Mouse (Mus musculus): ENCODE data around the gene Zfp202.
"Not testable (repeated sequence)": the region's sequence is repeated elsewhere in the genome, so short reads cannot be mapped to it uniquely, and the experiment has no call there.

Gene Zfp202

DNA sequence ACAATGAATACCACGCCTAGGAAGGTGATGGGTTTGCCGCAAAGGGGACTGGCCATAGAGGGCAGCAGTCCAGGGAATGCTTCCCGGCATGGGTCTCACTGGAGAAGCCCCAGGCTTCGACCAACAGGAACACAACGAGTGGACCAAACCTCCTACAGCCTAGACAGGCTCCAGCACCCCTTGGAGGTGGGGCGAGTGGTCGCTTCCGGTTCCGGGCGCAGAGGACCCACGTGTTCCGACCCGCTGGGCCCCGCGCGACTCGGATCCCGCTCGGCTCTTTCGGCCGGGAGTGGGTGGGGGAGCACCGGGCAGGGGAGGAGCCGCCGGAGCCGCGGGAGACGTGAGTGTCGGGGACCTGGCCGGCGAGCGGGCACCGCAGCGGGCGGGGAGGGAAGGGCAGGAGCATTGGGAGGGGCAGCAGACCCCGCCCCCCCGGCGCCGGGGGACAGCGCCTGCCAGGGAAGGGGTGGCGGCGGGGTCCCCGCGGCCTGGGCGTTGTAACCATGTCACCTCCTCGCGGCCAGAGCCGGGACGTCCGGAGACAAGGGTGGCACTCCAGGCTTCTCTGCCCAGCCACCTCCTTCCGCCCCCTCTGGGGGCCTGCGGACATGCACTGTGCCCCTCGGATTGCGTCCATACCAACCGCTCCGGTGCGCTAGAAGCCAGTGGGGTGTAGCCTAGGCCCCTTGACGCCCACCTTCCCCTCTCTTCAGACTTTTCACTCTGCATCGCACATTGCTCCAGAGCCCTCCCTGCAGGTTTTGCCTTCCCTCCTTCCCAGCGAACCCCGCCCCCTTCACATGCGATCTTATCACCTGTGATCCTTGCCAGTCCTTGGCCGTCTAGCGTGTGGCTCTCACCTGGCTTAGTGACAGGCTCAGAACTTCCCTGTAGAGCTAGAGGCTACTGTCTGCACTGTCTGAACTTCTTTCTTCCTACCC lies at the start of gene Zfp202:
Gene Zfp202, plus strand, starts transcription at position 219 of the 941 bp plus-strand sequence.
- peak; percentile 44 for DNase-seq (ENCODE audit: low spot score)

DNA sequence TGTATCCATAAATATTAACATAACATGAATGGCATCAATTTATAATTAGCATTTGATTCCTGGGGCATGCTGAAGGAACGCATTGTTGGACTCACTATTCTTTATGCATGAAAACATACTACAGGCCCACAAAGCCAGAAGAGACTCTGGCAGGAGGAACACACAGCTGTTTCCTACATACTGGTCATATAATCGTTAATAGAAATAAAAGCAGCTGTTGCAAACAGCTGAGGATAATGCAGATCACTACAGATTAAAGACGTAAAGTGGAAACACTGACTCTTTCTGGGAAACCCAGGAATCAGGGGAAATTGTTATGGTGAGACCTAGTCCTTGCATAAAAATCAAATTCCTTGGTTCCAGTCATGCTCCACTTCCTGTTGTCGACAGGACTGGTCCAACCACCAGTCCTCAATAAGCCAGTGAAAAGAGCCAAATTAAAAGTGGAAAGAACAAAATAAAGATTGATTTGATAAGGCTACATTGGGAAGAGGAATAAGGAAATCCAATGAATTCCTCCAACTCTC lies 36.9 kb upstream of the Zfp202 start:
- no peak for DNase-seq (ENCODE audit: low spot score)

DNA sequence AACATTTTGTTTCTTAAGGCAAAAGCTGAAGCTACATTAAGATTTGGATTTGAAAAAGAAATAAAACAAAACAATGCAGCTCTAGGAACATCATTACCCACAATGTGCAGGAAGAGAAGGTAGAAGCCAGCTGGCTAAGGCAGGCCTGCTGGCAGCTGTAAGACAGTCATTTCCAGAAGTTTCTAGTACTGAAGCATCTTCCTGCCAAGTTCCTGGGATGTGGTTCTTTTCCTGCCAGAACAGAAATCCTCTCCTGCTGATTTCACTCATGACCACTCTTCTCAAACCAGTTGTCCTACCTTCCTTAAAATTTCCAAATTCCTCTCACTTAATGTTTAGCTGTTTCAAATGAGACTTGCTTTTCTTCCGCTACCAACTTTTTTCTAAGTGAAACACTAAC lies 25.7 kb upstream of the Zfp202 start:
- no peak for DNase-seq (ENCODE audit: low spot score)

DNA sequence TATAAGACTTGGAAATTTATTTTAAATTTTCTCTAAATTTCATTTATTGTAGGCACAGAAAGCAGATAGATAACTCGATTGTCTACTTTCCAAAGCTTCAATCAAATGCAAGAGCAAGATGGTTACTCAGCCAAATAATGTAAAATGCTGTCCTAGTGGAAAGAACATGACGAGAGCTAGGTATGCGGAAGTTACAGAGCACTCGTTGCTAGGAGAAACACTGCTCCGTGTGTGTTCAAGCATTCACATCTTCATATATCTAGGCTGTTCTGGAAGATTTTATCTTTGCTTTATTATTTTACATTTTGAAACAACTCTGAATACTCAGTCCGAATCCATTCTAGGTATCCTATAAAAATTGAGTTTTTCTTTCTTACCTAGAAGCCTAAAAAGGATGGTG lies 15.1 kb upstream of the Zfp202 start:
- DNase-seq (ENCODE audit: low spot score) = no peak

DNA sequence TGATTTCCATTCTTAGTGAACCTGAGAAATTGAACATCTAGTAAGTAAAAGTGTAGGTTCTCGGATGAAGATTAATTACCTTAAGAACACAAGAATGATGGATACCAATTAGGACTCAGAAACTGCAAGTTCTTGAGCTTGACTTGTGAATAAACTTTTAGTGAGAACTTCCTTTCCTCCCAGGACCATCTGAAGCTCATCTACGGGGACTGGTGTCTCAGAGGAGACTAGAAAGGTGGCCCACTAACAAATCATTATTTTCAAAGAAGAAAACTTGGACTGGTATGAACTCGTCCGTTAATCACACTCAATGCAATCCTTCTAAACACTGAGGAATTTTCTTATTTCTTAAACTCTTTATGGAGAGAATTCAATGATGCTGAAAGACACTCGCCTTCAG lies 11.5 kb upstream of the Zfp202 start, which contains the start of gene Olfr986:
Gene Olfr986, plus strand, starts transcription at position 301 of the 400 bp plus-strand sequence.
- no peak for DNase-seq (ENCODE audit: low spot score)

DNA sequence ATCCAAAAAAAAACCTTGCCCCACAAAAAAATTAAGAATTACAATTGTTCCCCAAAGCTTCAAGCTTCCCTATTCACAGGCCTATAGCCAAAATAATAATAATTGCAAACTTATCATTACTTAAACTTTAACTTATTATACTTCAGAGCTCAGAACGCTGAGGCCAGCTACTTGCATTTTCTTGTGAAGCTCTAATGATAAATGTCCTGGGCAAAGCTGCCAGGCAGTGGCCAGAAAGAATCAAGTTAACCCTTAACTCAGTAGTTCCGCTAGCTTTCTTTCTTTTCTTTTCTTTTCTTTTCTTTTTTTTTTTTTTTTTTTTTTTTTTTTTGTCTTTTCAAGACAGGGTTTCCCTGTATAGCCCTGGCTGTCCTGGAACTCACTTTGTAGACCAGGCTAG lies 7.0 kb upstream of the Zfp202 start:
- DNase-seq (ENCODE audit: low spot score) = not testable (repeated sequence)

DNA sequence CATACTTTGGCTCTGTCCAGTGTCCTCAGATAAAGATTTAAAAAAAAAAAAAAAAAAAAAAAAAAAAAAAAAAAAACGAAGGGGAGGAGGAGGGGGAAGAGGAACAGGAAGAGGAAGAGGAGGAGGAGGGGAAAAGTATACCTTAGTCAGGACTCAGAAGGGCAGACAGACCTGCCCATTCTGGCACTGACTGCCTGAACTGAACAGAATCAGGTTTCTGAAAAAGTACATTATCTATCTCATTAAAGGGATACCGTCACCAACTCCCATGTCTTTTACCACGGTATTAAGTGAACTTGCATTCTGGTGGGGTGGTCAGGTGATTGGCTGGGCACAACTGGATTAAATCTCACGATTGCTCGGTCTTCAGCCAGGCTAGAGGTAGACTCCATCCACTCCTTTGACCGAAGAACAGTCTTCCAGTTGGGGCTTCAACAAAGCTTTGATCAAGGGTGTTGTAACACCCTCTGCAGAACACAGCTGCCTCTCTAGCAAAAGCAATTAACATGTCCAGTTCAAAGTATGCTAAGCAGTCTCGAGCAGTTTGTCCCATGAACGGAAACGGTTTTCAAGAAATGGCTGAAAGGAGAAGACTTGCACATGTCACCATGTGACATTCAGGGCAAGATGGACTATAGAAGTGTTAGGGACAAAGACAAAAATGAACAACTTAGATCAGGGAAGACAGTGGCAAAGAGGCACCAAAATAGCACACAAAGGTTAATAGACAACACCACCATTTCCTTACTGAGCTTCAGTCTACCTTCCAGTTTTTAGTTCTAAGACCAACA lies 835 bp upstream of the Zfp202 start:
- no peak for DNase-seq (ENCODE audit: low spot score)

DNA sequence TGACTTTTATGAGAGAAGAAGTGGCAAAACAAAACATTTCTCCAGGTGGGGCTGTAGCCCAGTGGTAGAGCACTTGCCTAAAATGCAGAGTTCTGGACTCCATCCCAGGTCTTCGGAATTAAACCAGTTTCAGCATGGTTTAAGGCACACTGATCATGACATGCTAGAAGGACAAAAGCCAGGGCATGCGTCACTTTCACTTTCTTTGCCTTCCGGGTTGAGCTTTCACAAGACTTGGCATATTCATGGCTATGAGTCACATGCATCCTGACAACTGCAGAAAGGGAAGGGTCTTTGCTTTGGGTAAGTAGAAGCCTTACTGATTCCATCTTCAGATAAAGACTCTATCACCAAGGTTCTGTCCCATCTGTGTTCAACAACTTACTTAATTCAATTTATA lies 3.9 kb downstream of the Zfp202 start:
- DNase-seq (ENCODE audit: low spot score) = no peak

DNA sequence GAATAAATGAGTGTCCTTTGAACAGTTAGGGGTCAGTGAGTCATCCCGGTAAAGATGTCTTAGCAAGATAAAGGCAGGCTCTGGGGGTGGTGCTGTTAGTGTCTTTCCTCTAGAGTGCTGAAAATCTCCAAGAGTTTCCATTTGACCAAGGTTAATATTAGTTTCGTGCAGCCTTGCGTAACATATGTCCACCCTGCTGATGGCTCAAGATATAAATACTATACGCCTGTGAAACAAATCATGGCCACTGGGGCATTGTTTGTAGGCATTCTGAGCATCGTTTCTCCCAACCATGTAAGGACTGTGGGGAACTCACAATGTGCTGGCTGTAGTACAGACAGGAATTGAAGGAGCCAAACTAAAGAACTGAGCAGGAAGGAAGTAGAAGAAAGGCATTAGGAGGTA lies 14.4 kb downstream of the Zfp202 start:
- no peak for DNase-seq (ENCODE audit: low spot score)

DNA sequence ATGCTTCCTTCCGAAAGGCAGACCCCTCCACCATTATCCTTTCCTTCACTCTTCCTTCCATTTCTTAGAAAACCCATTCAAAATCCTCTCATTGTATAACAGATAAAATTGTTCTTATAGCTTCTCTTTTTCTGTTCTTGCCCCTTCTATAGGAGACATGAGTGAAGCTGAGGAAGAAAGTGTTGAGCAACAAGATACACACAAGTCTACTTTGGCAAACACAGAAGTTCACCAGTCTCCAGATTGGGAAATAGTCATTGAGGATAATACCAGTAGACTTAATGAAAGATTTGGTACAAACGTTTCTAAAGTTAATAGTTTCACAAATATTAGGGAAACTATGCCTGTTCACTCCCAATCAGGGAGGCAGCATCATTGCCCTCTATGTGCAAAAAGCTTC lies 18.6 kb downstream of the Zfp202 start:
- DNase-seq (ENCODE audit: low spot score) = no peak

DNA sequence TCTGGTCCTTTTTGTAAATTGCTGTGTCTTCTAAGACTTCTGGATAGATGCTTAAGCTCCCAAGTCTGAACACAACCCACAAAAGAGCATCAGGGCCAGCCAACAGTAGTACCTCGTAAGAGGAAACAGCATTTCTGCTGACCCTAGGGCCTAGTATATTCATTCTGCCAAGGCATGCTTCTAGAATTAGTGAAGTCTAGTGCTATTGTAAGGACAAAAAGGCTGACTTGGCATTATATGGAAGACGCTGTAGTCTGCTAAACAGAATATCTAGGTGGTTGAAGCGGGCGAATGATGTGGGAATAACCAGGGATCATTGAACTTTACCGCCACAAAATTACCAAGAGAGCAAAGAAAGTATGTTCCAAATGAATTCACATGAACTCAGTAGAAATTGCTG lies 21.9 kb downstream of the Zfp202 start:
- no peak for DNase-seq (ENCODE audit: low spot score)

DNA sequence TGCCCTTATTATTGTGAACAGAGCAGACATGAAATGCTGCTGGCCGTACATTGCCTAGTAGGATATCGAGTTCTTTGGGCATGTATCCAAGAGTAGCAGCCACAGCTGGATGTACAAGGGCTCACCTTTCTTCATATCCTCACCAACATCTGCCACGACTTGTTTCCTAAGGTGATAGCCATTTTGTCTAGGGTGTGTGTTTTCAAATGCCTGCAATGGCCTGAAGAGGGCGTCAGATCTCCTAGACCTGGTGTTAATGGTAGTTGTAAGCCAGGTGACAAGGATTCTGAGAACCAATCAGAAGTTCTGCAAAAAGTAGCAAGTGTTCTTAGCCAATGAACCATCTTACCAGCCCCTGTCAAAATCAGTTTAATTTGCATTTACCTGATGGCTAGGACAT lies 24.5 kb downstream of the Zfp202 start:
- no peak for DNase-seq (ENCODE audit: low spot score)

DNA sequence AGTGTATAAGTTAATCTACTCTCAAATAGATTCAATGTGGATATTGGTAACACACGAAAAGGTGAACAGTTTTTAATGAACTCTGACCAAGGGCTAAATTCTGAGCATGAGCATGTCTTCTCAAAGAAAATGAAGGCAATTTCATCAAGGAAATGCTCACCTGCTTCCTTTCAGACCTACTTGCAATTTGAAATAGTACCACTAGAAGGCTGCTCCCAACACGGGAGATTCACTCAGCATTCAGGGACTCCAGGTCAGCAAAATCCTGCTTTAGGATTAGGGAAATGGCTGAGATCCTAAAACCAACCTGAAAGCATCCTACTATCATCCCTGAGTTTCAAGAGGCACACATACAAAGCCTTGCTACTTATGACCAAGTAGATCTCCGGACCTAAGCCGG lies 32.2 kb downstream of the Zfp202 start:
- DNase-seq (ENCODE audit: low spot score) = no peak

DNA sequence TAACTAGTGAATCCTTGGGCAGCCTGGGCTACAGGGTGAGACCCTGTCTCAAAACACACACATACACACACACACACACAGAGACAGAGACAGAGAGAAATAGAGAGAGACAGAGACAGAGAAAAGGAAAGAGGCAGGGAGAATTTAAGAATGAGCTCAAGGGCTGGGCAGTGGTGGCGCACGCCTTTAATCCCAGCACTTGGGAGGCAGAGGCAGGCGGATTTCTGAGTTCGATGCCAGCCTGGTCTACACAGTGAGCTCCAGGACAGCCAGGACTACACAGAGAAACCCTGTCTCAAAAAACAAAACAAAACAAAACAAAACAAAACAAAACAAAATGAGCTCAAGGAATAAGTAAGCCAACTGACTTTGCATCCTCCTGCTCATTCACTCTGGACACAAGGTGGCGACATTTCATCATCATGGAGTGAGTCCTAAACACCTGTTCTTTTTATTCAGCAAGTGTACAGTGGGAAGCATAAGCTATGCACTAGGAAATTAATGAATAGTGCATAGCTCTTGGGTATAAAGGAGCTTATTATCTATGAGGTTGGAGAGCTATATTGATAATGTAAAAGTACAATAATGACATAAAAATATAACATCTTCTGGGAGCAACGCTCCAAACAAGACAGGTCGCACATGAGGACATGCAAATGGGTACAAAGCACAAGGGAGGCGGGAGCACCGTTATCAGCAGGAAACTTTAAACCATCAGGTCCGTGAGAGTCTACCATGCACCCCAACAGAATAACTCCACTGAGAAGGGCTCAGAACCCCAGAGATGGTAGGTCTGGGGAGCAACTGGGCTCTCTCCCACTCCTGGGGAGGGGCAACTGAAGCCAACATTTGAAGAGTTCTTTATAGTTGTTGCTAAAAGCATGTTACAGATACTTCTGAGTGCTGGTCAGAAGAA lies 36.0 kb downstream of the Zfp202 start:
- DNase-seq (ENCODE audit: low spot score) = peak; percentile 38

DNA sequence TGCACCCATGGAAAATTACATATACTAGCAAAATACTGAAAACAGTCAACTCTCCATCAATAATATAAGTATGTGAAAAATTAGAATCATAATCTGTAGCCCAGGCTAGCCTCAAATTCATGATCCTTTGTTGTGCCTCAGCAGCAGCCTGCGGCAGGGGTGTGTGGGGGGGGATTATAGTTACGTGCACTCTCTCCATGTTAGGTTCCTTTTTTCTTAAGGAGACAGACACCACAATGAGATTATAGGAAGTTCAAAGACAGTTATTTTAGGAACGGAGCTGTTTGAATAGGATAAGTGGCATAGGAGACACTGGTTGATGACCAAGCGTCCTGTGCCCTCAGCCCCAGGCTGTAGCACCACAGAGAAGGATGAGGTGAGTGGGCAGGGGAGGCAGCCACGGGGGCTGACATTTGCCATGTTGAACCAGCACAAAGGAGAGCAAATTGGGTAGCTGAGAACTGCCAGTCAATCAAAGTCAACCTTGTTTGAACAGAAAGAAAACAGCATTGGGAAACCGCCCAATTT lies 36.8 kb downstream of the Zfp202 start:
- no peak for DNase-seq (ENCODE audit: low spot score)

DNA sequence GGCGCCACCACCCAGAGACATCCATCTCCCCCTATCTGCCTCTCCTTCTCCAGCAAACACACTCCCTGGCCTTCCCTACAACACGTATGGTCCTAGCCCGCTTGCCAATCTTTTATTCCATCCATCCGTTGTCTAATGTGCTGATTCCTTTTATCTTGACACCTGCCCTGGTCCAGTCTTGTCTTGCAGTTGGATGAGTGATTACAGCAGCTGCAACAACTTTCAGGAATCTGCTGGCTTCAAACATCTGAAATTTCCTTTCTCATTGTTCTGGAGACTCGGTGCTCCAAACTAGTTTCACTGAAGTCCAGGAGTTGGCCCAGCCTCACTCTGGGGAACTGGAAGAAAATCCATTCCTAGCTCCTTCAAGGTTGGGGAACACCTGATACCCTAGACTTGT lies 37.4 kb downstream of the Zfp202 start:
- DNase-seq (ENCODE audit: low spot score) = no peak

DNA sequence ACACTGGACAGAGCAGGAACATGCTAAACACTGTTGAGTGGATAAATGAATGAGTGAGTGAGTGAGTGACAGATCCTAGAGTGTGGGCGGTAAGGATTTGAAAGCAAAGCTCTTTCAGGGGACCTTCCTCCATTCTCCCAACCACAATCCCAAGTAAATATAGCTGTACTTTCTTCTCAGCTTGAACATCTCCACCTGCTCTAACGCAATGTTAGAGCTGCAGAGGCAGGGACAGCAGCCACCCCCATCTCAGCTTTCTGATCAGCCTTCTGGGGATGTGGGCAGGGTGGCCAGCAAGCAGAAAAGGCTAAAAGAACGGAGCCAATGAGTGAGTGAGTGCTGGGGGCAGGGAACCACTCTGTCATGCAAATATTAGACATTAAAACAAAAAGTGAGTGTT lies 38.9 kb downstream of the Zfp202 start:
- no peak for DNase-seq (ENCODE audit: low spot score)

DNA sequence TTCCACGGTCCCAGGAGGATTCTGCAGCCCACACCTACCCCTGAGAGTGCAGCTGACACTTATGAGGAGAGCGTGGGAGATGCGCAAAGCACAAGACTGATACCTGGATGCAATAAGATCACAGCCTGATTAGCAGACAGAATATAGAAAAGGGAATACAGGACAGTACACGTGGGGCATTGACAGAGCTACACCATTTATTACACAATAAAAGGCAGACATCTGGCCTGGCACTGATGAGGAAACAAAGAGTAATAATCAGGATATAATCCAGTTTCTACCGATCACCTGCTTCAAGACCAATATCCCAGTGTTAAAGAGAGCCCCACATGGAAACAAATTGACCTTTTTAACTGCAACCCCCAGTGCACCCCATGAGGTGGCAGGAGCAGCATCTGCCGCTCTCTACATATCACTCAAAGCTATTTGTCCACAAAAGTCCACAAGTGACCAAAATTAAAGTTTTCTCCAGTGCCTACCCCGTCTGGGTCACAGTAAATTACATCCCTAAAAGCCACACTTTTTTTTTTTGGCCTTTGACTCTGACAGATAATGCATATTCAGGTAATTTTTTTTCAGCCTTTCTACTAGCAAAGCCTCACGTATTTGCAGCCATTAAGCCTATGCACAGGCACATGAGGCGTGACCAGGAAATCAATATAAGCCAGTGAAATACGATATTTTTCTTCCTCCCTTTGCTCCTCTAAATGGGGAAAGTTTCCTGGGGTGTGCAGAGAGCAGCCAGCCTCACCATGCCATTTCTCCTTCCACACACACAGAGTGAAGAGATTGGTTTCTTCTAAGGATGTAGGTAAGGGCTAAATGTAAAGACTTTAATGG lies 42.3 kb downstream of the Zfp202 start:
- no peak for DNase-seq (ENCODE audit: low spot score)

DNA sequence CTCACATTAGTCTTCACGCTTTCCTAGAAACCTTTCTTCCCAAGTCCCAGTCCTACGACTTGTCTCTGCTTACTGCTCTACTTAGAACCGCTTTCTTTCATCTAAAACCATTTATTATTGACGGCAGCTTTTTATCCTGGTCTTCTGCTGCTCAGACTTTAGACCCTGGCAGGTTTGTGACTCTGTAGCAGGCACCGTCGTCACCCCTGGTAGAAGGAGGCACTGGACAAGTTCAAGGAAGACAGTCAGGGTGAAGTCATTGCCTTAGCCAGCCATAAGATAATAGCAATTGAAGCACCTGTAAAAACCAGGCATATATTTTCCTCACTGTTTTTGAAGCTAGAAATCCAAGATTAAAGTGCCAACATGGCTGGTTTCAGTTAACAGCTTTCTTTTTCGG lies 43.1 kb downstream of the Zfp202 start:
- DNase-seq (ENCODE audit: low spot score) = no peak

DNA sequence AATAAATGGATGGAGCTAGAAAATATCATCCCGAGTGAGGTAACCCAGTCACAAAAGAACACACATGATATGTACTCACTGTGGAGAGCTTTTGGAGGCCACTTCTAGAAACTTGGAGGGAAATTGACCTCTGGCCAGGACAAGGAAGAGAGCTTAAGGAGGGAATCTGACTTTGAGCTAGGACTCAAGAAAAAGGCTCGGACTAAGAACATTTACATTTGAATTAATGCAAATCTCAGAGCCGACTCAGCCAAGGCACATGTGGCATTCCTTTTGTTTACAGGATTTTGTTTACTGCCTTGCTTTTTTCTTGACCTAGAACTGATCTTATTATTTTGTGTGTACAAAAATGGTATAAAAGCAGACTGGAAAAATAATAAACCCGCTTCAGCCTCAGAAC lies 47.6 kb downstream of the Zfp202 start:
- DNase-seq (ENCODE audit: low spot score) = no peak

DNA sequence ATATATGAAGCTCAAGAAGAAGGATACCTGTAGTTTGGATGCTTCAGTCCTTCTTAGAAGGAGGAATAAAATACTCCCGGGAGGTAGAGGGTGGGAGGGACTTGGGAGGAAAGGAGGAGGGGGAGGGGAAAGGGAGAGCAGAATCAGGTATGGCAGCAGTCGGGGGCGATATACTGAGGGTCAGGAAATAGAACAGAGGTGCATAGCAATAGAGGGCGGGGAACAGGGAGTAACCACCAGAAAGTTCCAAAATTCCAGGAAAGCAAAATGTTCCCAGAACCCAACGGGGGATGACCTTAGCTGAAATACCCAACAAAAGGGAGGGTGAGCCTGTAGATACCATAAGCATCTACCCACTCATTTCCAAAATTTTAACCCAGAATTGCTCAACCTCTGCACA lies 48.2 kb downstream of the Zfp202 start:
- DNase-seq (ENCODE audit: low spot score) = no peak

All from layer of hippocampus, adult 9-10 months (tissue).